Mouse (Mus musculus) hindbrain, embryonic 14.5 days (tissue): ENCODE measurements around the gene Usp22. TPM values are rescaled to one million over a fixed set of nuclear protein-coding genes. Genes with fewer than 3 reads are reported as not detected.
A peak's percentile ranks its signal among the peaks of the same experiment; 100 is the strongest.

Source experiments
- ATAC-seq: fragments of 200-750 bp; cut with Nextera tagmentation; 2 replicates; pipeline ENCODE4 v1.8.0; 2017; ENCODE audit warnings: moderate number of reproducible peaks, mild to moderate bottlenecking, moderate TSS enrichment, moderate library complexity; ENCODE audit not compliant: low FRiP score
- DNase-seq: peaks from one replicate; pipeline ENCODE4 v3.0.0-alpha.2; 2015; ENCODE audit warnings: low spot score
- H3K27ac ChIP-seq: fragments of 300-500 bp; sonication (generic); 2 replicates; pipeline ENCODE4 v1.5.1; 2014; ENCODE audit warnings: mild to moderate bottlenecking, moderate library complexity
- H3K27me3 ChIP-seq: fragments of 300-500 bp; sonication (generic); 2 replicates; pipeline ENCODE4 v1.6.1; 2014; ENCODE audit warnings: mild to moderate bottlenecking, low read length, mixed read lengths; ENCODE audit not compliant: control insufficient read depth, insufficient read depth
- H3K36me3 ChIP-seq: fragments of 300-500 bp; sonication (generic); replicated peaks from 2 replicates; pipeline ENCODE4 v1.6.1; 2014; ENCODE audit not compliant: control insufficient read depth, insufficient read depth
- H3K4me1 ChIP-seq: fragments of 300-500 bp; sonication (generic); replicated peaks from 2 replicates; pipeline ENCODE4 v1.6.1; 2014; ENCODE audit warnings: antibody characterized with exemption, low read length, mixed read lengths; ENCODE audit not compliant: control insufficient read depth, insufficient read depth
- H3K4me2 ChIP-seq: fragments of 300-500 bp; sonication (generic); replicated peaks from 2 replicates; pipeline ENCODE4 v1.6.1; 2014; ENCODE audit warnings: mild to moderate bottlenecking, moderate library complexity
- H3K4me3 ChIP-seq: fragments of 300-500 bp; sonication (generic); replicated peaks from 2 replicates; pipeline ENCODE4 v1.5.1; 2014; ENCODE audit warnings: mild to moderate bottlenecking, low read length
- H3K9ac ChIP-seq: fragments of 300-500 bp; sonication (generic); 2 replicates; pipeline ENCODE4 v1.6.1; 2014
- H3K9me3 ChIP-seq: fragments of 300-500 bp; sonication (generic); 2 replicates; pipeline ENCODE4 v1.6.1; 2016; ENCODE audit warnings: low read length; ENCODE audit not compliant: control insufficient read depth
- WGBS: fragments of 180-500 bp; shearing (Covaris S2); extraction: QIAGEN DNeasy Blood & Tissue Kit; methylation state at CpG from one replicate; pipeline ENCODE4 v1.1.7; 2014; 5-methylcytosine and 5-hydroxymethylcytosine counted together
- polyA plus RNA-seq: library from polyadenylated mRNA; unstranded; fragments of >200 nt; fragmentation: Nextera tagmentation; extraction: Ambion mirVana; gene quantifications from 2 replicates; pipeline ENCODE4 v1.2.1, GENCODE M21; 2014

Usp22 gene
- 473 and 509 TPM in 2 replicates for polyA plus RNA-seq

DNA sequence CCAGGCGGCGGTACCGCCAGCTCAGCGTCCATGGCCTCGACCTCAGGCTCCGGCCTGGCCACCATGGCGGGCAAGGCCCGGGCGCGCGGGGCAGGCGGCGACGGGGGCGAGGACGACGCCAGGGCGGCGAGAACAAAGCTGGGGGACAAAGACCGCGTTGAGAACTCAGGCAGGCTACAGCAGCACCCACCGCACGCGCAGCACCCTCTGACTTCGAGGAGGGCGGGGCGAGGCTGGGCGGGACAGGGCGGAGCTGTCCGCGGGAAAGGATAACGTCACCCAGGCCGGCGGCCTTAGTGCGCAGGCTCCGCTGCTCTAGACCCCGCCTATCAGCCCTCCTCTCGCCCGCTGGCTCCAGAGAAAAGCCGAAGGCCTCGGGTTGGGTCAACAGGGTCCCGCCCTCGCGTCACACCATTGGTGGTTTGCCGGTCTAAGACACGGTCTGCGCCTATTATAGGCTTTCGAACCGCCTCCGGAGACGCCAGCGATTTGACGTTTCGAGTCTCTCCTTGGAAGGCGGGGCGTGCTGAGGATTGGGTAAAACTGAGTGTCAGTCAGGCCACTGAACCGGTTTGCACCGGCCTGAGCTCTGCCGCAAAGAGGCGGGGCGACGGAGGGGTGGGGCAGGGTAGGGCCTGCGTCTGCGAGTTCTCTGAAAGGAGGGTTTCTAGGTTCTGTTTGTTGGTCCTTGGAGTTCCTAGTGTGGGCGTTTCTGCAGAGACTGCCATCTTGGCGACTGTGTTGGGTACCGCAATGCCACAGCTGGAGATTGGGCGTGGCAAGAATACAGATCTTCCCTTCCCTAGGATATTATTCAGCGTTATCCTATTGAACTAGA lies at the start of gene Usp22:
Usp22 (minus strand) TSS at position 235 of the 838 bp plus-strand sequence.
- under 1% methylated on average over 68 of the region's 69 CpGs for WGBS
- Histone ChIP-seq H3K27me3 (no peaks in the 10 kb centered on the region), H3K36me3 (no peaks in the 10 kb centered on the region), H3K9ac (peak within 1 kb of the TSS; percentile 100), H3K4me1 (peaks cover 42% of the 10 kb centered on the region), H3K4me3 (peak within 1 kb of the TSS; percentile 97), H3K9me3 (no peaks in the 10 kb centered on the region), H3K4me2 (peak within 1 kb of the TSS; percentile 77), H3K27ac (peak within 1 kb of the TSS; percentile 100)
- ATAC-seq (peak; percentile 97), DNase-seq (peak; percentile 99)

- no peak for ATAC-seq
- Histone ChIP-seq H3K36me3 (no peaks in the 10 kb centered on the region), H3K27me3 (no peaks in the 10 kb centered on the region), H3K4me3 (no peak overlapping the region), H3K4me2 (no peak overlapping the region), H3K4me1 (no peaks in the 10 kb centered on the region), H3K9ac (no peak overlapping the region), H3K9me3 (no peaks in the 10 kb centered on the region), H3K27ac (no peak overlapping the region)
- DNase-seq: no peak
- 87% methylated on average over 6 of the region's 6 CpGs for WGBS
Measured at GRCm38 (mm10) chr11:61224234-61224744, 49.4 kb upstream of the Usp22 start.

- H3K4me2 ChIP-seq: no peak overlapping the region
- H3K9me3 ChIP-seq: no peaks in the 10 kb centered on the region
- no peak overlapping the region for H3K9ac ChIP-seq
- H3K4me3 ChIP-seq: no peak overlapping the region
- H3K36me3 ChIP-seq: no peaks in the 10 kb centered on the region
- ATAC-seq (no peak), DNase-seq (no peak)
- no peak overlapping the region for H3K27ac ChIP-seq
- no peaks in the 10 kb centered on the region for H3K4me1 ChIP-seq
- 94% methylated on average over 9 of the region's 9 CpGs for WGBS
- H3K27me3 ChIP-seq: no peaks in the 10 kb centered on the region
Measured at GRCm38 (mm10) chr11:61222971-61223745, 48.3 kb upstream of the Usp22 start.

- H3K4me3 ChIP-seq: no peak overlapping the region
- no peak for DNase-seq
- WGBS: 72% methylated on average over 1 of the region's 1 CpGs
- no peak overlapping the region for H3K9ac ChIP-seq
- no peaks in the 10 kb centered on the region for H3K9me3 ChIP-seq
- H3K36me3 ChIP-seq: no peaks in the 10 kb centered on the region
- H3K4me1 ChIP-seq: no peaks in the 10 kb centered on the region
- no peaks in the 10 kb centered on the region for H3K27me3 ChIP-seq
- no peak overlapping the region for H3K4me2 ChIP-seq
- no peak overlapping the region for H3K27ac ChIP-seq
- ATAC-seq: no peak
Measured at GRCm38 (mm10) chr11:61222007-61222406, 47.2 kb upstream of the Usp22 start.

- WGBS: 74% methylated on average over 9 of the region's 9 CpGs
- no peak overlapping the region for H3K4me2 ChIP-seq
- no peaks in the 10 kb centered on the region for H3K9me3 ChIP-seq
- H3K27ac ChIP-seq: no peak overlapping the region
- H3K27me3 ChIP-seq: no peaks in the 10 kb centered on the region
- no peaks in the 10 kb centered on the region for H3K4me1 ChIP-seq
- no peak overlapping the region for H3K4me3 ChIP-seq
- H3K36me3 ChIP-seq: no peaks in the 10 kb centered on the region
- no peak for DNase-seq
- H3K9ac ChIP-seq: no peak overlapping the region
- ATAC-seq: no peak
Measured at GRCm38 (mm10) chr11:61220156-61220881, 45.5 kb upstream of the Usp22 start.

DNA sequence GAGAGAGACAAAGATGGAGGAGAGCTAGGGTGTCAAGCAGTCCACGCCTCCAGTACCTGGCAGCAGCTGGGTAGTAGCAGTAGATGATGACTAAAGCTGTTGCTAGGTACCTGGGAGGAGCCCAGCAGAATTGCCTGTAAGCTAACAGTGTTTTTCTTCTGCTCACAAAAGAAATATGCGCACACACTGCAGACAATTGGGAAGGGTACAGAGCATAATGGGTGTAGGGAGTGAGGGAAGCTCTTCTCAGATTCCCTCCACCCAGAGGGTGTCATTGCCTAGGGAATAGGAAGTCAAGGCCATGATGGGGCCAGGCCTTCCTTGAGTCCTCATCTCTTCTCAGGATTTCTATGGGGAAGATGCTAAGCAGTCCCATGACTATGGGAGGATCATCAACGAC lies 41.1 kb upstream of the Usp22 start:
- WGBS: 86% methylated on average over 3 of the region's 3 CpGs
- Histone ChIP-seq H3K36me3 (no peaks in the 10 kb centered on the region), H3K27me3 (no peaks in the 10 kb centered on the region), H3K4me1 (no peaks in the 10 kb centered on the region), H3K4me3 (no peak overlapping the region), H3K9ac (no peak overlapping the region), H3K9me3 (no peaks in the 10 kb centered on the region), H3K4me2 (no peak overlapping the region), H3K27ac (no peak overlapping the region)
- no peak for ATAC-seq
- no peak for DNase-seq

DNA sequence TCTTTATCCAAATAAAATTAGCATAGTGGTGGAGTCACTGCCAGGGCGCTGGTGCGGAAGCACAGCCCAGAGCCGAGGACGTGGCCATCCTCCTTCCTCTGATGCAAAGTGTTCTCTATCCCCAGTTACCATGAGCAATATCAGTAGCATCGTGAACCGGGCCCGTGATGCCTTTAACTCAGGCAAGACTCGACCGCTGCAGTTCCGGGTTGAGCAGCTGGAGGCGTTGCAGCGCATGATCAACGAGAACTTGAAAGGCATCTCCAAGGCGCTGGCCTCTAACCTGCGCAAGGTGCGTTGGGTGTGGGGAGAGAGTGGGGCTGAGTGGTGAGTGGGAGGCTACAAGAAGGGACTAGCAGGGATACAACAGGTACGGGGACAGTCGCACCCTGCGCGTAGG lies 37.2 kb upstream of the Usp22 start:
- Histone ChIP-seq H3K4me2 (no peak overlapping the region), H3K27ac (no peak overlapping the region), H3K36me3 (no peaks in the 10 kb centered on the region), H3K27me3 (no peaks in the 10 kb centered on the region), H3K9ac (no peak overlapping the region), H3K9me3 (no peaks in the 10 kb centered on the region), H3K4me1 (no peaks in the 10 kb centered on the region), H3K4me3 (no peak overlapping the region)
- ATAC-seq (no peak), DNase-seq (no peak)
- WGBS: 41% methylated on average over 20 of the region's 20 CpGs

DNA sequence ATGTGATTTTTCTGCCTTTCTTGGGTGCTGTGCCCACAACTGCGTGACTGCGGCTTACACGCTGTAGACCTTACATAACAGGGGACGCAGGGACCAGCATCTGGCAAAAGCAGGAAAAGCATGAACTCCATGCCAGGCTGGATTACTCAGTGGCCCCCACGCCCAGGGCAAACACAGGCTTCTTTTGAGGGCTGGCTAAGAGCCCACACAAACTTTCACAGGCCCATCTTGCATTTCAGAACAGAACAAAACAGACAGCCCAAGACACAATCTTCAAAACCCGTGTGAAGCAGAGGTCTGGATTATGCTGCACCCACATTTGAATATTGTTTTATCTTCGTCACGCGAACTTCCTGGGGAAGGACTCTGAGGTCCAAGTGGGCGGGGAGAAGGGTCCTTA lies 33.5 kb upstream of the Usp22 start:
- Histone ChIP-seq H3K4me3 (no peak overlapping the region), H3K9me3 (no peaks in the 10 kb centered on the region), H3K36me3 (no peaks in the 10 kb centered on the region), H3K4me1 (no peaks in the 10 kb centered on the region), H3K9ac (no peak overlapping the region), H3K27me3 (no peaks in the 10 kb centered on the region), H3K4me2 (no peak overlapping the region), H3K27ac (no peak overlapping the region)
- no peak for DNase-seq
- WGBS: 85% methylated on average over 10 of the region's 10 CpGs
- ATAC-seq: no peak
